Mouse (Mus musculus) induced T-regulatory cell, adult 2 months (primary cell): ENCODE measurements at regions not wholly inside any gene's neighbourhood (a gene's known extent, or its start where the extent isn't known, plus 50 kb on each side); places are given as distances from the start of the nearest gene placed in this dataset.

Source experiments
- DNase-seq: peaks from one replicate; pipeline ENCODE4 v3.0.0-alpha.2; 2012; ENCODE audit warnings: low read depth

DNA sequence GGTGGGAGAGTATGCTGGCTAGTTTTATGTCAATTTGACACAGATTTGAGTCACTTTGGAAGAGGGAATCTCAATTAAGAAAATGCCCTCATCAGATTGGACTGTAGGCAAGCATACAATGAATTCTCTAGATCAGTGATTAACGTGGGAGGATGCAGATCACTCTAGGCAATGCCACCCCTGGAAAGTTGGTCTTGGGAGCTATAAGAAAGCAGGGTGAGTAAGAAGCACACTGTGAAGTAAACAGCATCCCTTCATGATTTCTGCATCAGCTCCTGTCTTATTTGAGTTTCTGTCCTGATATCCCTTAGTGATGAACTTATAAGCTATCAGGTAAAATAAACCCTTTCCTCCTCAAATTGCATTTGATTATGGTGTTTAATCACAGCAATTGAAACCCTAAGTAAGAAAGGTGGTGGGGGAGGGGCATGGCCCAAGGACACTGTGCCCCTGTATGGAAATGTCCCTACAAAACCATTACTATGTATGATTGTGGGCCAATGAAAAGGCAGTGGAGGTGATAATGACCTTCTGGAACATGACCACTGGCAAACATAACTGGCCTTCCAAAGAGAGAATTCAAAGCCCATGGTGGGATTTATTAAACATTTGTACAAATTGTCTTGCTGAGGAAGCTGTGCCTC lies 640.3 kb upstream of the Vstm2b start:
- no peak for DNase-seq

DNA sequence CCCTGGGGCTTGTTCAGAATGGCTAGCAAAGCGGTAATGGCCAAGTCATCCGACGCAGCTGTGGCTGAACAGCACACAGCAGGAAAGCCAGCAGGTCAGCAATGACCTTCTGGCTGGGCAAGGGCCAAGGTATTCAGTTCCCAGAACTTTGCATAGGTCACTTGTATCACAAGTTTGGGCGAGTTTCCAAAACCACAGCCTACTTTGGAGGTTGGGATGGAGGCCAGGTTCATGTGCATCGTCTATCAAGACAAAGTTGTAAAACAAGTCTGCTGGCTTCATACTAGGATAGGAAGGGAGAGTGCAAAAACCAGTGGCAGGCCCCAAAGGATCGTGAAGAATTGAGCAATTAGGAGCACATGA lies 639.8 kb upstream of the Vstm2b start:
- DNase-seq, result no peak

DNA sequence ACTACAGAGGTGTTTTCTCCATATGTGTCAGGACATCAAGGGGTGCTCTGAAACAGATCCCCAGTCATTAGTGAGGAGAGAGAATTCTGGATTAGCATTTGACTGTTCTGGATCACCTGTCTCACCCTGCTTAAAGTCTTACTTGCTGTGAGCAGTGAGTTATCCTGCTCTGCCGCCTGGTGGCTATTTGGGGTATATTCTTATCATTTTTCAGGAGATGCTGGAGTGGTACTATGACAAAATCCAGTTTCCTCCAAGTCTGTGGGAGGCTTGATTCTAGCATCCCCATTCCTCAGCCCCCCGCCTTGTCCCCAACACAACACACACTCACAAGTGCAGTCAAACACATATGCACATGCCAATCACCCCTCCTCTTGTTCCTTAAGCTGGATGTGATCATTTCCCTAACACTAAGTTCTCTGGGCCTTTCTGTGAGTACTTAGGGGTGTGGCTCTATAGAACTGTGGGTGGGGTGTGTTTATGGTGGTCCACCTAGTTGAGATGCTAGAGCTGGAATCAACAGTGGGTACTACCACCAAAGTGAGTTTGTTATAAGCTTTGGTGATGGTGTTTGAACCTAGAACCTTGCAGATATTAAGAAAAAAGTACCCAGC lies 624.6 kb upstream of the Vstm2b start:
- DNase-seq, result no peak

DNA sequence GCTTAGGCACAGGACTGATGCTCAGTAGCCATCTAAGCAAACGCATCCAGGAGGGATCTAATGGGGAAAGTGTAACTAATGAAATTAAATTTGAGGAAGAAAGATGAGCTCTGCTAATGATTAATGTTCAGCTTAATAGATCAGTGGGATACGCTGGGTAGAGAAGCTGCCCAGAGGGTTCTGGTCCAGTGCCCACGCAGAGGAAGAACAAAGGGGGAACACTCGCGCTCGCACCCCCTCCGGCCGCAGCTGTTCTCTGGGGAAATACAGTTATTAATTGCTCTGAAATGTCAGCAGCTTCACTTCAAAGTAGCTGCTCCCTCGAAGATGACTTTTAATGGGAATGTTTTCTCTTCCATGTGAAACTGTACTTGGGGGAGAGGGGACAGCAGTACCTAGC lies 623.0 kb upstream of the Vstm2b start:
- no peak for DNase-seq

DNA sequence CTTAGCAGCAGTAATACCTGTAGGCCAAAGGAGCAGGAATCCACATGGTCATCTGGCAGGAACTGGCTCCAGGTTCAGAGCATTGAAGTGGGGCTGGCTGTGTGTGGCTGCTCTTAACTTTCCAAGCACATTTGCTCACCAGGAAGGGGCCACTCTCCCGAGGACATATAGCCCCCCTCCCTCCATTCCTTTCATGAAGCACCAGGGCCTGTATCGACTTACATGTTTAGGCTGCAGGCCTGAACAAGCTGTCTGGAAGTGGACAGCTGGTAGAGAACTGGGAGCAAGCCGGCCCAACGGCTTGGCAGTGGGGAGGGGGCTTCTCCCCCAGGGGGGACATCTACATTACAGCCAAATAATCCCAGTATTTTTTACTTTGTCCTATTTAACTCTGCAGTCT lies 622.5 kb upstream of the Vstm2b start:
- DNase-seq, result no peak

DNA sequence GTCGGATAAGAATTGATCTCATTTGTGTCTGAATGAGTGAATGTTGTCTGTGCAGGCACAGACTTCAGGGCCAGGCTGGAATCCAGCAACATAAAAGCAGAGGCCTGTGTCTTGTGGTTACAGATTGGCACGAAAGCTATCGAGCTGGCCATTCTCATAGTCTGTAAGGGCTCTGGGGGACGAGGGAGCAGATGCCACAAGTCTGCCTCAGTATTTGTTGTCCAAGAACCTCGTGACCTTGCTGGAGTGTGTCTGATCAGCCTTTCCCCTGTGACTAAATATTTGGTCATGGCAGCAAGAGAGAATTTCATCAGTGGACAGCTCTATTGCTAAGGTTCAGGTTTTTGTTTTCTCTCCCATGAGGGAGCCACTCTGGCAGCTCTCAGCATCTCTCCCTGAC lies 622.0 kb upstream of the Vstm2b start:
- DNase-seq, result no peak

DNA sequence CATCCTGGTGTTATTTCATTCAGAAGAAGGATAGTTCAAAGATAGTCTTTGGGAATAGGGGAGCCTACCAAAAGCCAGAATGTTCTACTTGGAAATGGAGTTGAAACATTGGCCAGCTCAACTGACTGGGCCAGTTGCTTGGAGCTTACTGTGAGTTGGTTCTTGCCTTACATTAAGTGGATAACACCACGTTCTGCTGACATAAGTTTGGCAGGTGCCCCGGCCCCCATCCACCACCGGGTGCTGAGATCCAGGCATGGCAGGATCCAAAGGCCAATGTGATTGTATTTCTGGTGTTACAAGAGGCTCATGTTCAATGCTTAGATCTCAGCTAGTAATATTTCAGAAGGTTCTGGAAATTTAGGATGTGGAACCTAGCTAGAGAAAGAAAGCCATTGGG lies 608.0 kb upstream of the Vstm2b start:
- no peak for DNase-seq

DNA sequence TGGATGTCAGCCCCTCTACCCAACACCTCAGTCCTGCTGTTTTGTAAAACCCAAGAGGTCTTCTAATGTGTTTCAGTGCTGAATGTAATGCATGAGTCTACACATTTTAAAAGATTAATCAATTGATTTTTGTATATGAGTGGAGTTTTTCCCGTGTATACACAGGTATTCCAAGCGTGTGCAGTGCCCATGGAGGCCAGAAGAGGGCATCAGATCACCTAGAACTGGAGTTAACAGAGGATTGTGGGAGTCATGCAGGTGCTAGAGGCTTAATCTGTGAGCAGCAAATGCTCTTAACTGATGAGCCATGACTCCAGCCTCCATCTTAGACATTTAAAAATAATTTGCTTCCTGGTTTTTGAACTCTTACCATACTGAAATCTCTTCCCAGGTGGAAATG lies 587.6 kb upstream of the Vstm2b start:
- DNase-seq, result no peak

DNA sequence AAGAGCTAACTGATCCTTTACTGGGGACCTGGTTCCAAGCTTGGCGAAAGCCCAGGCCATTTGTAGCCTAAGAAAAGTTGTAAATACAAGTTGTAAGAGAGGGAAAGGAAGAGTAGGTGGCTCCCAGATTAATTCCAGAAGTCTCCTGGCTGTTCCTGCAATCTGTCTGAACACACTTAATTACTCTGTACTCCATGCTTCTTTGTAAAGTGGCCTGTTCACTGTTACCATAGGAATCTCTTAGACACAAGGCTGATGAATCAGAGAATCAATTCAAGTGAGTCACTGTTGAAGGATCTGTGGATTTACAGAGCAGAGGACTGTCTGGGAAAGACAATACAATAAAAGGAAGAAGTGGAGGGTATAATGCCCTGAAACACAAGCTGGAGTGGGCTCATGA lies 577.0 kb upstream of the Vstm2b start:
- no peak for DNase-seq

DNA sequence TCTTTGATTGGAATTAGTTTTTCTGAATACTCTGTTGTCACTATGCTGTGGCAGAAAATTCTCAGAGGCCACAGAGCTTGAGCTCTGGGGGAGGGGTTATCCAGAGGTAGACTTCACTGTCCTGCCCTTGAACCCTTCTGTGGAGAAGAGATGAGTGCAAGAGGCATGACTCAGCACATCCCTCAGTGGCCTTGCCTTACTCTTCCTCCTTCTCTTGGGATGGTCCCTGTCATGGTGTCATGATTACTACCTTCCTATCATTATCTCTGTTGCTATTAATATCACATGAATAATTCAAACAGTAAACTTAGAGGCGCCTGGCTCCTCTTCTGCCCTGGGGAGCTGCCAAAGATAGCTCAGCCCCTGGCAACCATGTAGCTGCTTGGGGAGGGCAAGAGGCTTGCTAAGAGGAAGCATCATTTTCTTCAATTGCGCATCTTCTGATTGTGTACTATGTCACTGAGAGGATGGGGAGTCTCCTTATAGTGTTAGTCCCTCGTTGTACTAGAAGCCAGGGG lies 572.9 kb upstream of the Vstm2b start:
- DNase-seq, result no peak

DNA sequence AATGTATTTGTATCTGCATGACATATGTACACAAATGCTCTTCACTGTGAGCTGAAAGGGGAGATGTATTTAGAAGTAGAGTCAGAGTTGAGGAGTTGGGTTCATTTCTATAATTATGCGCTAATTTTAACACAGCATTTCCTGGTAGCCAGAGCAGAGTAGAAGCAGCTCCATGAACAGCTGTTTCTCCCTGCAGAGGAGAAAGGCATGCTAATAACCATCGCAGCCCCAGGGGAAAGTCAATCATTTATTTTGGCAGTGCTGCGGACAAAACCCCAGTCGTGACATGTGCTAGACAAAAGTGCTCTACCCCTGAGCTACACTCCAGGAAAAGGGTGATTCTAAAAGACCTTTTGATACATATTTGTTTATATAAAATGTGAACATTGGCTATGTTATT lies 565.7 kb upstream of the Vstm2b start:
- DNase-seq, result no peak

DNA sequence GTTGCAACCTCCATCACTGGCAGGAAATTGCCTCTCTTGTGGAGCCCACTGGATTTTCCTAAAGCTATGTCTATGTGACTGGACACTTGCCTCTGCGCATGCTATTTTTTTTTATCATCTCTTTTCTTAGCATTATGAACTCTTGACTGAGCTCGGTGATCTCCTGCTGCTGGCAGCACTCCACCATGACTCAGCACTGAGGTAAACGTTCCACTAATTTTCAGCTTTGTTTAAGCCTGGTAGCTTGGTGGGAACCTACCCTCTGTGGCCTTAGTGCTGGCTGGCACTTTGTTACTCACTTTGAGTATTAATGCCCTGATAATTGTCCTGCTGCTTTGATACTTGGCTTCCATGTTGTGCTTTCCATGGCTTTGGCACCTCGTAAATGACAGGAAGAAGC lies 545.8 kb upstream of the Vstm2b start:
- no peak for DNase-seq

DNA sequence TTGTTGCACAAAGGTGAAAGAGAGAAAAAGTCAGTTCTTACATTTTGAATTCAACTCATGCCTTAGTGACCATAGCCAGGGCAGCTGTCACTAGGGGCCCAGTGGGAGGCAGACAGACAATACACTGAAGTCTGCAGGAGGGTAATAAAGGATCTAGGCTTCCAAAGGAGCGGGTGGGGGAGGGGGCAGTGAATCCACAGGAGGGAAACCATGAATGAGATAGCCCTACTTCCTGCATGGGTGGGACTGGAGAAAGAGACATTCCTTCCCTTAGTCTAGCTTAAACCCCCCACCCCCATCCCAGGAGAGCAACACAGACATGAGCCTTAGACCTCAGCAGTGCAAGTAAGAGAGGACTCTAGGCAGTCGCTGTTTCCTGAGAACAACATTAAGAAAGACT lies 535.4 kb upstream of the Vstm2b start:
- DNase-seq, result no peak

DNA sequence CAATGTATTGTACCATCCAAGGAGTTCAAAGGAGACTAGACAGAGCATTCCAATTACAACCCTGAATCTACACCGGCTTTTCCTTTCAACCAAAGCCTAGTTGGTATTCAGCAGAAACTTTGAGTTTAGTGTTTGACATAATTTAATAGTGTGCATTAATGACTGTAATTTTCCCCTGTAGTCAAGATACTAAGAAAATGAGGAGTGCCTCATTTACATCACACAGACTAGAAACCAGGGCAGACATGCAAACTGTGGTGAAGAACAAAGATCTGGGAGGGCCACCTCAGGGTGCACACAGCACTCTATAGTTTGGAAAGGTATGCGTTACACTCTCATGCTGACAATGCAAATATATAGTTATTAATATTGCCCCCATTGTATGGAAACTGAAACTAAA lies 525.4 kb upstream of the Vstm2b start:
- no peak for DNase-seq

DNA sequence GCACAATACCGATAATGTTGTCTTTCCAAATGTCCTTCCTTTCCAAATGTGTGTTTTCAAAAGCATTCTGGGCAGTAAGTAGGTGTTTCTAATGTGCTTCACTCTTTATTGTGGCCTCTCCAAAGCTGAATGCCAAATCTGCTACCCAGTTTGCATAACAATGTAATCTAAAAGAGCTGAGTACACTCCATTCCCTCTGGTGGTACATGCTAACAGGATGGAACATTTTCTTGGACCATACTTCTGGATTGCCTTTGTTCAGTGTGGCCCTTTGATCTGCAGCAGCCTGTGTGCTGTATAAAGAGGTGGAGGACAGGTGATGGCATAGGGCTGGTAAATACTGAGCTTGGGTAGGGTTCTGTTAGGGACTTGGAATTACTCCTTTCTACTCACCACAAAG lies 520.3 kb upstream of the Vstm2b start:
- DNase-seq, result no peak

DNA sequence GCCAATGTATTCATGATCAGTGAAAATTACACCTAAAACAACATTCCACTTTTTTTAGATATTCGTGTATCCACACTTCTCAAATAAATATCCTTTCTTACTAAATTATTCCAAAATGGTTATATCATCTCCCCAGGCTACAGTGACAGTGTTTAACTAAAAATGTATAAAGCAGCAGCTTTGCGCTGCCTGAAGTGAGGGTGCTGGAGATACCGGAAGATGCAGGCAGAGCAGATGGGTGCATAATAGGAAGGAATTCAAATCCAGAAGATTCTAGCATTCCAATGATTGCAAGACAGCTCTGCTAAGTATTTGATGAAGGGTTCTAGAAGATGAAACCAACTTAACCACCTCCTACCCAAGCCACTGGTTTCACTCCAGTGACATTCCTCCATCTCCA lies 516.9 kb upstream of the Vstm2b start:
- DNase-seq, result no peak

DNA sequence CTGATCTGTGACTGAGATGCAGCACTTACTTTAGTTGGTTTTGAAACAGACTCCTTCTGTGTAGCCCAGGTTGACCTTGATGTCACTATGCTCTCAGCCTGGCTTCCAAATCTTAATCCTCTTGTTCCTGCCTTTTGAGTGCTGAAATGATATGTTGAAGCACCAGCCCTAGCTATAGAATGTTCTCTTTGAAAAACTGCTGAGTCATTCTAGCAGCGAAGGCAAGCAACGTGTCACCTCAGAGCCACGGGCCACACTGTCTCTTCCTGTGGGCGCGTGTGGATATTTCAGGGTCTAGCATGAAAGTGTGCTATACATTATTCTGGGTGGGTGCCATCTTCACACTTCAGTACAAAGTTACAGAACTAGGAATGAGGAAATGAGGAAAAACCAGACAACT lies 510.0 kb upstream of the Vstm2b start:
- DNase-seq, result no peak

DNA sequence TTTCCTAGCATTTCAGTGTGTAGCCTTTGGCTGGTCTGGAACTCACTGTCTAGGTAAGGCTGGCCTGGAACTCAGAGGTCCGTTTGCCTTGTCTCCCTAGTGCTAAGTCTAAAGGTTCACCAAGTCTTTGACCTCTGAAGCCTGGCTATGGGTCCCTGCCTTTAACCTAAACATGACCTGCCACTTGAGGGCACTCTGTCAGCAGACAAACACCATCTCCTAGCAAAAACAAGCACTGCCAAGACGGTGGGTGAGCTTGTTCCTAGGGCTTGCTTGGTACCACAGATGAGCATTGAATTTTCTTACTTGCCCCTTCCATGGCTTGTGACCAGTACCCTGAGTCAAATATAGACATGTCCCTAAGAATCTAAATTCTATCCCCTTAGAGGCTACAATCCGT lies 508.3 kb upstream of the Vstm2b start:
- DNase-seq, result no peak

DNA sequence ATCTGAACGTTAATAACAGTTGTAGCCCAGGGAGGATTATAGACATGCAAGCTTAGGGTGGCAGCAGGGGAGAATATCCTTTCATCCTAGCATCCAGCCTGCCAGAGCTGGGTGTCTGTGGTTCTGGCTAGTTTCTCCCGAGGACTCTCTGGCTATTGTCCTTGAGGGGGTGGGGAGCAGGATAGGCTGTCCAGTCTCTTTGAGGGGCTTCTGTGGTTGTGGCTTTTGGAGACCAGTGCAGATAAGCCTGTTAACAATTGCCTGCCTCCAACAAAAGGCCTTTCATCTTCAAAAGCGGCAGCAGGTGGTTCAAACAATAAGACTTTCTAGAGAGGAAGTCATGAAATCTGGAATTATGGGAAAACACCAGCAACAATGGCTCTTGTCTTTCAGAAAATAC lies 507.2 kb upstream of the Vstm2b start:
- no peak for DNase-seq

DNA sequence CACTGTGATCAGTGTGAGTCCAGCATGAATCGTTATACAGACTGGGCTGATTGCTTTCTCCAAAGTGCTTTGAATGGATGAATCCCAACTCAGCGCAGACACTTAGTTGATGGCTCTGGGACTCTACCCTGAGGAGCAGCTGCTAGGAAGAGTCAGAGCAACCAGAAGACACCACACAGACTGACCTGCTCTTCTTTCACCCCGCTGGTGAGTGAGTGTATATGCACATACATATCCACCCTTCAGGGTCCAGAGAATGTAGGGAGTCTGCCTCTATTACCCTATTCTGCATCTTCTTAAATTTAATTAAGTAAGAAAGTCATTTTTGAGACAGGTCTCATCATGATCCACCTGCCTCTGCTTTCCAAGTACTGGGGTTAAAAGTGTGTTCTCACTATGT lies 506.5 kb upstream of the Vstm2b start:
- DNase-seq, result no peak

DNA sequence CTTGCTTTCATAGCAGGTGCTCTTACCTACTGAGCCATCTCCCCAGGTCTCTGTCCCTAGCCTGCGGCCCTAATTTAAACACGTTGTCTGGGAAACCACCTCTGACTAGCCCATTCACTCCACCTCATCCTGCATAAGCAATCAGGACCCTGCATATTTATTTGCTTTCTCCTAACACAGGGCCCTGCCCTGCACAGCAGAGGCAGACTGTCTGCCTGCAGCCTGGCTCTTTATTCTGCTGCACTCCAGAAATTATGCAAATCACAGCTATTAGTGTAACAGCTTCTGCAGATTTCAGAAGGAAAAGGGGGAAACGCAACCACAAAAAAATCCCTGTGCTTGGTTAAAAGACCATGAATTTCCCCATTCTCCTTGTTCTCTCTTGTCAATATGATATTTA lies 505.9 kb upstream of the Vstm2b start:
- DNase-seq, result no peak

DNA sequence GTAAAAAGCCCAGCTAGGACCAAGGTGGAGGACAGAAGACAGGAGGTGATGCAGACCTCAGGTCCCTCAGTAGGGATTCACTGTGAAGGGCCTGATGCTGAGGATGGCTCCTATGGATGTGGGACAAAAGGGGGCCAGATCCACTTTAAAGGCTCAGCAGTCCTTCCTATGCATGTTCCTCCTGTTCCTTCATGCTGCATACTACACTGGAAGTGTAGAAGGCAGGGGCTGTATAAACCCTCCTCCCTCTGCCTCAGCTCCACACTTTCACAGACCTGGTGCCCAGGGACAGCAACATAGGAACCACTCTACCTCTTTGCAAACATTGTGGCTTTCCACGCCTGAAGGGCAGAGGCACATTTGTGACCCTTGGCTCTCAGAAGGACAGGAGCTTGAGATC lies 505.4 kb upstream of the Vstm2b start:
- no peak for DNase-seq

DNA sequence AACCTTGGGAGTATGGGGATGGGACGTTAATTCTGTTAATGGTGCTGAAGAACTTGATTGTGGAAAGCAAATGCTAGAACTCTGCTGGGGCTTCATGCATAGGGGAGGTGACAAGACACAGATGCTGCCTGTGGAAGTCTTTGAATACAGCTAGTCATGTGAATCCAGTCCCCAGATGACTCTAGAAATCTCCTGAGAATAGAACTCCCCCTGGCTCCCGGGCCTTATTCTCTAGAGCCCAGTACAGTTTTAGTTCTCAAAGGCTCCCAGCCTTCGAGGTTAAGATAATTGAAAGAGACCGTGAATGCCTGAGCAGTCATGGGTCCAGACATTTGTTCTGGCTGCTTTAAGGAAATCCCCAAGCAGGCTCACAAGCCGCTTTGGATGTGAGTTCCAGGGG lies 499.9 kb upstream of the Vstm2b start:
- no peak for DNase-seq

DNA sequence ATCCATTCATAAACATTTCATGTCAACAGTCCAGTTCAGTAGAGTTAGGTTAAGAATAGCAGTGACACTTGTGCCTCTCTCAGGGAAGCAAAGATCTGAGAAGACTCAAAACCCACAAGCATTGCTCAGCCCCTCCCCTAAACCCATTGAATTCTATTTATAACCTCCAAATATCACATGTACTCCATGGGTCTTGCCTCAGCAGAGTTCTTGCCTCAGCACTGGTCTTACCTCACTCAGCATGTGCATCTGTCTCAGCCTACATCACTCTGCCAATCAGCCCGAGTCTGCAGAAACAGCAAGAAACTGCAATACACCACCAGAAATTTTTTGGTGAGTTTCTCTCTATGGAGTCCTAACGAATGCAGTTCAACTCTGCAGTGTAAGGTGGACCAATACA lies 478.8 kb upstream of the Vstm2b start:
- DNase-seq, result no peak
